Mouse (Mus musculus): Measurements from ENCODE around the gene Hrg. TPM values are rescaled to one million over a fixed set of nuclear protein-coding genes. Genes with fewer than 3 reads are reported as not detected.
"Not testable (repeated sequence)": the region's sequence is repeated elsewhere in the genome, so short reads cannot be mapped to it uniquely, and the experiment has no call there.

Gene Hrg
- polyA plus RNA-seq, 1 experiment from 2014 or later = 9.0 TPM

DNA sequence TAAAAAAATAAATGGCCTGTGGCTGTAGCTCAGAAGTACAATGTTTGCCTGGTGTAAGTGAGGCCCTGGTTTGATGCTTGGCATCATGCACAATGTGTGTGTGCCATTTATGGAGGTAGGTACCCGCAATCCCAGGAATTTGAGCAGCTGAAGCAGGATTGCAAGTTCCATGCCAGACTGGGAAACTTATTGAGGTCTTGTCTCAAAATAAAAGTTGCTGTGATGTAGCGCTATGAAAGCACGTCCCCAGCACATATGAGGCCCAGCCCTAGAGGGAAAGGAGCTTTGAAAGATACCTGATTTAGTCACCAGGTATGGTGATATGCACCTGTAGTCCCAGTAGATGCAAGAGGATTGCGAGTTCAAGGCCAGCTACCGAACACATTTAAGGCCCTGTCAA lies 29.1 kb upstream of the Hrg start:
- Histone ChIP-seq H3K9ac (ENCODE audit: low read depth, low read length) (no peak overlapping the region), H3K4me3 (ENCODE audit: low read depth, low read length) (no peak overlapping the region)
- no peak for ATAC-seq (ENCODE audit: low read depth)

DNA sequence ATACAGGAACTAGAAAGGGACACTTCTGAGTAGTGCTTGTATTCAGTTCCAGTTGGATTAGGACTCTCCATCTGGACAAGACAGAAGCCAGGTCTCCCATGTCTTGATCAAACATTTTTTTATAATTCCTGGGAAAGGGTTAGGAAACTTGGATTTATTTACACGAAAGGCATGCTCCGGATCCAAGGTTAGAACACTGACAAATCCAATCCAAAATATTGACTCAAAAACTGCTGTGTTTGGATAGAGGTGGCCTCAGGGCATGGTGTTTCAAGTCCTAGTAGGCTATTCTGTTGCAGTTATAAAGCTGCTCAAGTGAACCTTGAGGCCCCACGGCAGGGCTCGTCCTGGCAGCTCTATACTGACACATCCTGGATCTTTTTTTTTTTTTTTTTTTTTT lies 28.4 kb upstream of the Hrg start:
- Histone ChIP-seq H3K27ac (ENCODE audit: low read length) (no peak overlapping the region), H3K4me3 (ENCODE audit: low read depth, low read length) (no peak overlapping the region), H3K4me2 (ENCODE audit: low read depth, low read length) (no peak overlapping the region), H3K36me3 (ENCODE audit: control insufficient read depth, insufficient read depth) (no peaks in the 10 kb centered on the region), H3K9me3 (replicated peaks; ENCODE audit: control insufficient read depth, low read length) (no peaks in the 10 kb centered on the region), H3K9ac (ENCODE audit: low read depth, low read length) (no peak overlapping the region), H3K4me1 (ENCODE audit: control insufficient read depth, low read depth, low read length) (no peaks in the 10 kb centered on the region), H3K27me3 (ENCODE audit: control insufficient read depth, insufficient read depth, low read depth, low read length) (no peaks in the 10 kb centered on the region)
- ATAC-seq (ENCODE audit: low read depth) = peak; percentile 72
- 54% methylated on average over 4 of the region's 4 CpGs for WGBS (ENCODE audit: insufficient replicate concordance)

More for the DNA sequence above, 29.1 kb upstream of the Hrg start:
- 73% methylated on average over 5 of the region's 5 CpGs for WGBS (ENCODE audit: insufficient replicate concordance)
- Histone ChIP-seq H3K9me3 (replicated peaks; ENCODE audit: control insufficient read depth, low read length) (no peaks in the 10 kb centered on the region), H3K27me3 (ENCODE audit: control insufficient read depth, insufficient read depth, low read depth, low read length) (no peaks in the 10 kb centered on the region), H3K4me2 (ENCODE audit: low read depth, low read length) (no peak overlapping the region), H3K27ac (ENCODE audit: low read length) (no peak overlapping the region), H3K4me1 (ENCODE audit: control insufficient read depth, low read depth, low read length) (no peaks in the 10 kb centered on the region), H3K36me3 (ENCODE audit: control insufficient read depth, insufficient read depth) (no peaks in the 10 kb centered on the region)

DNA sequence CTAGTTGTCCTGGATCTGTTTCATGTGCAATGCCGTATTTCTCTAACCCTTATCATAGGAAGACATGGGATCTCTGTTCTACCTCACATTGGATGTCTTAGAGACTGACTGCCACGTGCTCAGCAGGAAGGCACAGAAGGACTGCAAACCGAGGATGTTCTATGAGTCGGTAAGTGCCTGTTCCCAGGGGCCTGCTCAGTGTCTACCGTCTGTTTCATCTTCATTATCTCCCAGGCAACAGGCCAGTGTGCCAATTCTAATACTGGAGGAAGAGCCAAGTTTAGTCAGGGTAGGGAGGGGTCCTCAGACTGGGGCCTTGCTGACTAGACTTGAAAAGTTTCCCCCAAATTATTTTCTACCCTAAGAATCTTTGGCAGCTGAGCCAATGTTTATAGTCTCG lies 21.3 kb upstream of the Hrg start:
- no peak overlapping the region for H3K4me3 ChIP-seq (ENCODE audit: low read depth, low read length)
- no peaks in the 10 kb centered on the region for H3K9me3 ChIP-seq (replicated peaks; ENCODE audit: control insufficient read depth, low read length)
- no peak for ATAC-seq (ENCODE audit: low read depth)
- H3K4me2 ChIP-seq (ENCODE audit: low read depth, low read length) = no peak overlapping the region
- H3K36me3 ChIP-seq (ENCODE audit: control insufficient read depth, insufficient read depth) = no peaks in the 10 kb centered on the region
- H3K9ac ChIP-seq (ENCODE audit: low read depth, low read length) = no peak overlapping the region
- 60% methylated on average over 6 of the region's 6 CpGs for WGBS (ENCODE audit: insufficient replicate concordance)
- H3K27me3 ChIP-seq (ENCODE audit: control insufficient read depth, insufficient read depth, low read depth, low read length) = no peaks in the 10 kb centered on the region
- no peaks in the 10 kb centered on the region for H3K4me1 ChIP-seq (ENCODE audit: control insufficient read depth, low read depth, low read length)
- H3K27ac ChIP-seq (ENCODE audit: low read length) = no peak overlapping the region

DNA sequence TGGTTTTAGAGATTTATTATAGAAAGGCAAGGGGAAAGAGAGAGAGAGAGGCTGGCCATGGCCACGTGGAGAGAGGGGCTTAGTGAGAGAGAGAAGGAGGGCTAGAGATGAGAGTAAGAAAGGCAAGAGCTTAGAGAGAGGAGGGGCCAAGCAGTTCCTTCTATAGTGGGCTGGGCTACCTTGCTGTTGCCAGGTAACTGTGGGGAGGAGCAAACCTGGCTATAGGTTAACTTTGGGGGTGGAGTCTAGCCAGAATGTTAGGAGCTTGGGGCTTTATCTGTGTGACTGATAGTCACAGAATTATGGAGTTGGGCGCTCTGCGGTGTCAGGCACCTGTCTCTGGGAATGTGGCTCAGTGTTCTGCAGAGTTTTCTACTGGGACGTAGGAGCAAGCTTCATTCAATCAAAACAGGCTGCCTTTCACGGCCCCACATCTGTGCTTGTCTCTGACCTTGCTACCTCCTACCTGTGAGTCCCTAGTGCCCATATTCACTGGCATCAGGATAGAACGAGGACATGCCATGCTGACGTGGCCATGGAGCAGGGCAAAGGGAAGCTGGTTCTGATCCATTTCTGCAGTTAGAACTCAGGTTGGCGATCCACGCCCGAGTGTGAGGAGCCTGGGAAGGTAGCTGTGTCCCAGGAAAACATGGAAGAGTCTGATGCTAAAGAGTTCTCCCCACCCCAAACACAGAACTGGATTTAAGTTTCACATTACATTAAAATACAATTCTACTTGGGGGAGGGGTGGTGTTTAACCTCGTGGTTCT lies 19.3 kb upstream of the Hrg start:
- H3K4me1 ChIP-seq (ENCODE audit: control insufficient read depth, low read depth, low read length) = no peaks in the 10 kb centered on the region
- WGBS (ENCODE audit: insufficient replicate concordance) = 72% methylated on average over 11 of the region's 11 CpGs
- no peaks in the 10 kb centered on the region for H3K36me3 ChIP-seq (ENCODE audit: control insufficient read depth, insufficient read depth)
- no peak overlapping the region for H3K4me2 ChIP-seq (ENCODE audit: low read depth, low read length)
- no peaks in the 10 kb centered on the region for H3K9me3 ChIP-seq (replicated peaks; ENCODE audit: control insufficient read depth, low read length)
- no peaks in the 10 kb centered on the region for H3K27me3 ChIP-seq (ENCODE audit: control insufficient read depth, insufficient read depth, low read depth, low read length)
- no peak for ATAC-seq (ENCODE audit: low read depth)
- no peak overlapping the region for H3K9ac ChIP-seq (ENCODE audit: low read depth, low read length)
- H3K4me3 ChIP-seq (ENCODE audit: low read depth, low read length) = no peak overlapping the region
- no peak overlapping the region for H3K27ac ChIP-seq (ENCODE audit: low read length)

DNA sequence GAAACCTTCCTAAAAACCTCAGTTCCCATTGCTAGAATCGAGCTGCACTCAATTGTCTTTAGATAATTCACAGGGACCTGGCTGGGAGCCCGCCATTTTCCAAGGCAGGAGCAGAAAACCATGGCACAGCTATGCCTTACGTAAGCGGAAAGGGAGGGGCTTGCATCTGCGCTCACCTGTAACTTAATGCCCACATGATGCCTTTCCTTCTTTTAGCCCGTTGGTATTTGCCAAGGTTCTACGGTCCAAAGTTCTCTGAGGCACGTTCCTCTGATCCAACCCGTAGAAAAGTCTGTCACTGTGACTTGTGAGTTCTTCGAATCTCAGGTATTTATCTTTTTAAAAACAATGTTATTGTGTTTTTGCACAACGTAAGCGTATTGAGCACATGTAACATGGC lies 13.2 kb upstream of the Hrg start:
- Histone ChIP-seq H3K4me3 (ENCODE audit: low read depth, low read length) (no peak overlapping the region), H3K9ac (ENCODE audit: low read depth, low read length) (no peak overlapping the region), H3K27ac (ENCODE audit: low read length) (no peak overlapping the region), H3K9me3 (replicated peaks; ENCODE audit: control insufficient read depth, low read length) (no peaks in the 10 kb centered on the region; the same call in 1 of the 2 replicates), H3K36me3 (ENCODE audit: control insufficient read depth, insufficient read depth) (no peaks in the 10 kb centered on the region), H3K4me2 (ENCODE audit: low read depth, low read length) (no peak overlapping the region), H3K4me1 (ENCODE audit: control insufficient read depth, low read depth, low read length) (no peaks in the 10 kb centered on the region), H3K27me3 (ENCODE audit: control insufficient read depth, insufficient read depth, low read depth, low read length) (no peaks in the 10 kb centered on the region)
- WGBS (ENCODE audit: insufficient replicate concordance) = 73% methylated on average over 12 of the region's 12 CpGs
- ATAC-seq (ENCODE audit: low read depth) = no peak

DNA sequence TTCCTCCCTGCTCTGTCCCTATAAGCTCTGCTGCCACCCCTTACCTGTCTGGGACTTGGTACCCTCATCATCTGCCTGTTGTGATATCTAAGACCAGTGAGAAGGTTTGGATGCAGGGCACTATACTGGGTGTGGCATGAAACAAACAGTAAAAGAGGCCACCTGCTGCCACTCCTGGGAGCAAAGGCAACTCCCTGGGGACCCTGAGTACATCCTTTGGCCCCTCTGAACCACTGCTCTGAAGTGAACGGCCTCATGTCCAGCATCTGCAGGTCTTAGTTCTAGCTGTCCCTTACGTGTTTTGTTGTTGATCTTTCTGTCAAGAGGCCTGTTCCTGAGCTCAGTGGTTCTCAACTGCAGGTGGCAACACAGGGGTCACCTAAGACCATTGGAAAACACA lies 12.3 kb upstream of the Hrg start:
- 56% methylated on average over 2 of the region's 2 CpGs for WGBS (ENCODE audit: insufficient replicate concordance)
- no peak overlapping the region for H3K9ac ChIP-seq (ENCODE audit: low read depth, low read length)
- no peak overlapping the region for H3K4me2 ChIP-seq (ENCODE audit: low read depth, low read length)
- H3K27ac ChIP-seq (ENCODE audit: low read length) = no peak overlapping the region
- no peaks in the 10 kb centered on the region for H3K36me3 ChIP-seq (ENCODE audit: control insufficient read depth, insufficient read depth)
- H3K9me3 ChIP-seq (replicated peaks; ENCODE audit: control insufficient read depth, low read length) = no peaks in the 10 kb centered on the region; the same call in 1 of the 2 replicates
- H3K27me3 ChIP-seq (ENCODE audit: control insufficient read depth, insufficient read depth, low read depth, low read length) = no peaks in the 10 kb centered on the region
- no peaks in the 10 kb centered on the region for H3K4me1 ChIP-seq (ENCODE audit: control insufficient read depth, low read depth, low read length)
- ATAC-seq (ENCODE audit: low read depth) = no peak
- no peak overlapping the region for H3K4me3 ChIP-seq (ENCODE audit: low read depth, low read length)

DNA sequence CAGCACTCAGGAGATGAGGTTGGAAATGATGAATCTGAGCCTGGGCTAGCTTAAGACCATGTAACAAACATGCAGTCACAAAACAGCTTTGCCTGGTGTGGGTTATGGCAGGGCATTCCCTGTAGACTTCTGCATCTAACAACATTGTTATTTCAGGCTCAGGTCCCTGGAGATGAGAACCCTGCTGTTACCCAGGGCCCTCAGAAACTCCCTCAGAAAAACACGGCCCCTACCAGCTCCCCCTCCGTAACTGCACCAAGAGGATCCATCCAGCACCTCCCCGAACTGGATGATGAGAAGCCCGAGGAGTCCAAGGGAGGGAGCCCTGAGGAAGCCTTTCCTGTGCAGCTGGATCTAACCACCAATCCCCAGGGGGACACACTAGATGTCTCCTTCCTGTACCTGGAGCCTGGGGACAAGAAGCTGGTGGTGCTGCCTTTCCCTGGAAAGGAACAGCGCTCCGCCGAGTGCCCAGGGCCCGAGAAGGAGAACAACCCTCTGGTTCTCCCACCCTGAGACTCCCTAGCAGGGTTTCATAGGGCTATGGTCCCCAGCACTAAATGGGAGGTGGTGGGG lies 11.7 kb upstream of the Hrg start:
- no peaks in the 10 kb centered on the region for H3K36me3 ChIP-seq (ENCODE audit: control insufficient read depth, insufficient read depth)
- H3K4me1 ChIP-seq (ENCODE audit: control insufficient read depth, low read depth, low read length) = no peaks in the 10 kb centered on the region
- no peak overlapping the region for H3K9ac ChIP-seq (ENCODE audit: low read depth, low read length)
- ATAC-seq (ENCODE audit: low read depth) = no peak
- H3K9me3 ChIP-seq (replicated peaks; ENCODE audit: control insufficient read depth, low read length) = no peaks in the 10 kb centered on the region; the same call in 1 of the 2 replicates
- WGBS (ENCODE audit: insufficient replicate concordance) = 68% methylated on average over 8 of the region's 8 CpGs
- H3K4me2 ChIP-seq (ENCODE audit: low read depth, low read length) = no peak overlapping the region
- no peak overlapping the region for H3K4me3 ChIP-seq (ENCODE audit: low read depth, low read length)
- H3K27ac ChIP-seq (ENCODE audit: low read length) = no peak overlapping the region
- no peaks in the 10 kb centered on the region for H3K27me3 ChIP-seq (ENCODE audit: control insufficient read depth, insufficient read depth, low read depth, low read length)

DNA sequence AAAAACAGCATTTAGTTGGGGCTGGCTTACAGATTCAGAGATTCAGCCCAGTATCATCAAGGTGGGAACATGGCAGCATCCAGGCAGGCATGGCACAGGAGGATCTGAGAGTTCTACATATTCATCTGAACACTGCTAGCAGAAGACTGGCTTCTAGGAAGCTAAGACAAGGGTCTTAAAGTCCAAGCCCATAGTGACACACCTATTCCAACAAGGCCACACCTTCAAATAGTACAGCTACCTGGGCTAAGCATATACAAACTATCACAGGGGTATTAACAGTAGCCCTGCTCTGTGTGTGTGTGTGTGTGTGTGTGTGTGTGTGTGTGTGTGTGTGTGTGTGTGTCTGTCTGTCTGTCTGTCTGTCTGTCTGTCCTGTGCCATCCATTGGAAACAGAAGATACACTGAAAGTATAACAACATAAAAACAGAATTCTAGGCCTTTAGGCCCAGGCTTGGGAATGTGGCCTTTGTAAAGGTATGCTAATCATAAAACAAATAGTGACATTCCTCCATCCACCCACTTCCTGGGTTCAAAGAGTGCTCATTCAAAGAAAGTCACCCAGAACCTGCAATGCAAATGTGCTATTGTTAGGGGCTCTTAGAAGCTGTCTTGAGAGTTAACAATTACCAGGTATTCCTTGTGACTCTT lies 8.9 kb upstream of the Hrg start:
- not testable (repeated sequence) for H3K9me3 ChIP-seq (replicated peaks; ENCODE audit: control insufficient read depth, low read length); H3K36me3 ChIP-seq (ENCODE audit: control insufficient read depth, insufficient read depth); H3K9ac ChIP-seq (ENCODE audit: low read depth, low read length); H3K27ac ChIP-seq (ENCODE audit: low read length); H3K4me2 ChIP-seq (ENCODE audit: low read depth, low read length); ATAC-seq (ENCODE audit: low read depth); H3K4me1 ChIP-seq (ENCODE audit: control insufficient read depth, low read depth, low read length); H3K4me3 ChIP-seq (ENCODE audit: low read depth, low read length); H3K27me3 ChIP-seq (ENCODE audit: control insufficient read depth, insufficient read depth, low read depth, low read length)

DNA sequence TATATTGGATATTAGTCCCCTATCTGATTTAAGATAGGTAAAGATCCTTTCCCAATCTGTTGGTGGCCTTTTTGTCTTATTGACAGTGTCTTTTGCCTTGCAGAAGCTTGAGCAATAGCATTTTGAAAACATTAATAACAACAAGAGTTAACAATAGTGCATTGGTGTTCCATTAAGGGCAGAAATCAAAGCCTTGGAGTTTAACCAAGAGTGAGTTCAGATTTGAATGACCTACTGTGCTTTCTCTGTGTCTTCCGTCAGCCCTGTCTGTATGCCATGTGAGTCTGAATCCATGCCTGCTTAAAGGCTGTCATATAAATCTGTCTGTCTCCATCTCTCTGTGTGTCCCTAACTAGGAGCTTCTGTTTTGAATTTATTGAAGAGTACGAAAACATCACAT lies 3.5 kb upstream of the Hrg start:
- Histone ChIP-seq H3K4me3 (ENCODE audit: low read depth, low read length) (no peak overlapping the region), H3K9ac (ENCODE audit: low read depth, low read length) (no peak overlapping the region), H3K27me3 (ENCODE audit: control insufficient read depth, insufficient read depth, low read depth, low read length) (no peaks in the 10 kb centered on the region), H3K36me3 (ENCODE audit: control insufficient read depth, insufficient read depth) (no peaks in the 10 kb centered on the region), H3K4me1 (ENCODE audit: control insufficient read depth, low read depth, low read length) (no peaks in the 10 kb centered on the region), H3K9me3 (replicated peaks; ENCODE audit: control insufficient read depth, low read length) (no peaks in the 10 kb centered on the region), H3K27ac (ENCODE audit: low read length) (no peak overlapping the region), H3K4me2 (ENCODE audit: low read depth, low read length) (no peak overlapping the region)
- ATAC-seq (ENCODE audit: low read depth) = no peak
- 56% methylated on average over 2 of the region's 2 CpGs for WGBS (ENCODE audit: insufficient replicate concordance)
